ENCODE assay signal across 8 mouse cellular contexts in the genomic region with DNA sequence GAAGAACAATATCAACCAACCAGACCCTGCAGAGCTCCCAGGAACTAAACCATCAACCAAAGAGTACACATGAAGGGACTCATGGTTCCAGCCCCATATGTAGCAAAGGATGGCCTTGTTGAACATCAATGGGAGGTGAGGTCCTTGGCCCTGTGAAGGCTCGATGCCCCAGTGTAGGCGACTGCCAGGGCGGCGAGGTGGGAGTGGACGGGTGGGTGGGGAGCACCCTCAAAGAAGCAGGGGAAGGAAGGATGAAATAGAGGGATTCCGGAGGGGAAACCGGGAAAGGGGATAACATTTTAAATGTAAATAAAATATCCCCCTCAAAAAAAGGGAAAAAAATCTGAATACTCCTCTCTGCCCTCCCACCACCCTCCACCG. TPM values are rescaled to one million over a fixed set of nuclear protein-coding genes. Genes with fewer than 3 reads are reported as not detected.
DNase-seq lines count a peak whose midpoint lies in the region; ATAC-seq and TF ChIP-seq lines count a peak whose summit lies in the region.

No protein-coding gene starts in this region.

- H3K4me2 ChIP-seq in forebrain, postnatal 0 days (ENCODE audit: low read depth), result peak overlapping the region; percentile 67
- H3K4me2 ChIP-seq in midbrain, embryonic 11.5 days, result peak overlapping the region; percentile 85

- 5% methylated on average over 8 of the region's 8 CpGs for WGBS in forebrain, postnatal 0 days
- WGBS in midbrain, embryonic 11.5 days, result 5% methylated on average over 8 of the region's 8 CpGs

- peak overlapping the region; percentile 81 for H3K4me3 ChIP-seq in layer of hippocampus, adult 2 months
- H3K4me3 ChIP-seq in forebrain, postnatal 0 days (ENCODE audit: low read depth, low read length), result peak overlapping the region; percentile 63
- peak overlapping the region; percentile 71 for H3K4me3 ChIP-seq in midbrain, embryonic 11.5 days (ENCODE audit: low read depth, low read length)

- no peak for TF ChIP-seq CTCF in layer of hippocampus, adult 2 months (conservative IDR thresholded peaks at IDR 0.05)
- TF ChIP-seq CTCF in forebrain, postnatal 0 days (IDR thresholded peaks at IDR 0.05; ENCODE audit: low read depth), result no peak

- DNase-seq in layer of hippocampus, adult 2 months (ENCODE audit: low spot score in 2 of 2), result no peak
- DNase-seq in layer of hippocampus, postnatal 10 days (ENCODE audit: low spot score in 2 of 2), result no peak
- peak; percentile 16 for DNase-seq in adipocyte (ENCODE audit: low spot score)
- no peak for DNase-seq in forebrain, postnatal 0 days
- DNase-seq in midbrain, embryonic 11.5 days (ENCODE audit: low spot score, missing footprints), result no peak
- no peak for DNase-seq in Muller cell, postnatal 12 days (ENCODE audit: inconsistent ontology term)
- DNase-seq in embryo, embryonic 11 days, result no peak
- no peak for DNase-seq in cerebellum, postnatal 36 days

- peaks cover 10% of the 10 kb centered on the region for H3K4me1 ChIP-seq in forebrain, postnatal 0 days (ENCODE audit: insufficient read depth)
- H3K4me1 ChIP-seq in midbrain, embryonic 11.5 days (ENCODE audit: control insufficient read depth, insufficient read depth, low read length), result peaks cover 8% of the 10 kb centered on the region; the same call in 1 of the 2 replicates

- H3K36me3 ChIP-seq in forebrain, postnatal 0 days (ENCODE audit: insufficient read depth), result no peaks in the 10 kb centered on the region
- no peaks in the 10 kb centered on the region for H3K36me3 ChIP-seq in midbrain, embryonic 11.5 days (ENCODE audit: control insufficient read depth, insufficient read depth, low read length)

- no peaks in the 10 kb centered on the region for H3K27me3 ChIP-seq in forebrain, postnatal 0 days (ENCODE audit: insufficient read depth, low read length)
- no peaks in the 10 kb centered on the region for H3K27me3 ChIP-seq in midbrain, embryonic 11.5 days (ENCODE audit: control insufficient read depth, insufficient read depth, low read length)

- peak overlapping the region; percentile 100 for H3K27ac ChIP-seq in layer of hippocampus, adult 2 months
- H3K27ac ChIP-seq in forebrain, postnatal 0 days (ENCODE audit: low read depth, low read length), result peak overlapping the region; percentile 93
- peak overlapping the region; percentile 87; the same call in 1 of the 2 replicates for H3K27ac ChIP-seq in midbrain, embryonic 11.5 days (ENCODE audit: low read depth, low read length)

- H3K9me3 ChIP-seq in forebrain, postnatal 0 days (ENCODE audit: low read length), result no peaks in the 10 kb centered on the region
- no peaks in the 10 kb centered on the region for H3K9me3 ChIP-seq in midbrain, embryonic 11.5 days (ENCODE audit: control insufficient read depth, low read length)

- H3K9ac ChIP-seq in forebrain, postnatal 0 days, result peak overlapping the region; percentile 72
- H3K9ac ChIP-seq in midbrain, embryonic 11.5 days (ENCODE audit: low read length), result peak overlapping the region; percentile 87

- ATAC-seq in forebrain, postnatal 0 days, result peak; percentile 45
- peak; percentile 65 for ATAC-seq in midbrain, embryonic 11.5 days (ENCODE audit: low FRiP score)

RNA-seq across cellular contexts. Expression of gene Tbce, which starts 0.5 kb away (rescaled TPM):
- total RNA-seq in layer of hippocampus, adult 2 months (2021), result 10 to 100 TPM; 85.4 to 95.3 TPM
- 10 to 100 TPM; 67.2 to 83.9 TPM for total RNA-seq in layer of hippocampus, postnatal 10 days (2021)
- total RNA-seq in forebrain, postnatal 0 days (2014; rRNA removed), result 92.9 and 109 TPM in 2 replicates
- polyA plus RNA-seq in forebrain, postnatal 0 days (2015; fragmentation: Nextera tagmentation; extraction: Ambion mirVana), result 75.2 and 83.0 TPM in 2 replicates
- 65.5 and 74.8 TPM in 2 replicates for polyA plus RNA-seq in midbrain, embryonic 11.5 days (2014; fragmentation: Nextera tagmentation; extraction: Ambion mirVana)

RNA-seq across cellular contexts. Expression of gene Arid4b, which starts 24.1 kb away (rescaled TPM):
- total RNA-seq in layer of hippocampus, adult 2 months (2021), result 10 to 100 TPM; 47.5 to 54.4 TPM
- 10 to 100 TPM; 48.6 to 48.8 TPM for total RNA-seq in layer of hippocampus, postnatal 10 days (2021)
- total RNA-seq in forebrain, postnatal 0 days (2014; rRNA removed), result 27.7 and 37.0 TPM in 2 replicates
- polyA plus RNA-seq in forebrain, postnatal 0 days (2015; fragmentation: Nextera tagmentation; extraction: Ambion mirVana), result 35.4 and 56.3 TPM in 2 replicates
- 85.4 and 92.0 TPM in 2 replicates for polyA plus RNA-seq in midbrain, embryonic 11.5 days (2014; fragmentation: Nextera tagmentation; extraction: Ambion mirVana)

RNA-seq across cellular contexts. Expression of gene Ggps1, which starts 24.4 kb away (rescaled TPM):
- 10 to 100 TPM; 58.8 to 60.1 TPM for total RNA-seq in layer of hippocampus, adult 2 months (2021)
- total RNA-seq in layer of hippocampus, postnatal 10 days (2021), result 10 to 100 TPM; 54.4 to 63.7 TPM
- 85.2 and 107 TPM in 2 replicates for total RNA-seq in forebrain, postnatal 0 days (2014; rRNA removed)
- 71.4 and 73.0 TPM in 2 replicates for polyA plus RNA-seq in forebrain, postnatal 0 days (2015; fragmentation: Nextera tagmentation; extraction: Ambion mirVana)
- polyA plus RNA-seq in midbrain, embryonic 11.5 days (2014; fragmentation: Nextera tagmentation; extraction: Ambion mirVana), result 80.1 and 85.4 TPM in 2 replicates
